Mouse (Mus musculus) forebrain, postnatal 0 days (tissue): ENCODE data around the gene Camsap2. TPM values are rescaled to one million over a fixed set of nuclear protein-coding genes. Genes with fewer than 3 reads are reported as not detected.

Experiments used
- ATAC-seq: fragments of 200-750 bp; cut with Nextera tagmentation; 2 replicates; pipeline ENCODE4 v1.8.0; 2017; ENCODE audit warnings: mild to moderate bottlenecking, moderate library complexity
- DNase-seq: peaks from one replicate; pipeline ENCODE4 v3.0.0-alpha.2; 2015
- H3K27ac ChIP-seq: fragments of 300-500 bp; sonication (generic); 2 replicates; pipeline ENCODE4 v1.5.1; 2014; ENCODE audit warnings: low read depth, mild to moderate bottlenecking, antibody characterized with exemption, low read length, moderate library complexity, mixed read lengths
- H3K27me3 ChIP-seq: fragments of 300-500 bp; sonication (generic); 2 replicates; pipeline ENCODE4 v1.6.1; 2014; ENCODE audit warnings: mild to moderate bottlenecking, low read length, mixed read lengths; ENCODE audit not compliant: insufficient read depth
- H3K36me3 ChIP-seq: fragments of 300-500 bp; sonication (generic); 2 replicates; pipeline ENCODE4 v1.6.1; 2014; ENCODE audit warnings: mild to moderate bottlenecking, moderate library complexity; ENCODE audit not compliant: insufficient read depth
- H3K4me1 ChIP-seq: fragments of 300-500 bp; sonication (generic); 2 replicates; pipeline ENCODE4 v1.6.1; 2014; ENCODE audit warnings: antibody characterized with exemption; ENCODE audit not compliant: insufficient read depth
- H3K4me2 ChIP-seq: fragments of 300-500 bp; sonication (generic); 2 replicates; pipeline ENCODE4 v1.6.1; 2014; ENCODE audit warnings: low read depth, mild to moderate bottlenecking, moderate library complexity
- H3K4me3 ChIP-seq: fragments of 300-500 bp; sonication (generic); 2 replicates; pipeline ENCODE4 v1.5.1; 2014; ENCODE audit warnings: low read depth, low read length, mixed read lengths
- H3K9ac ChIP-seq: fragments of 300-500 bp; sonication (generic); 2 replicates; pipeline ENCODE4 v1.6.1; 2014; ENCODE audit warnings: mild to moderate bottlenecking
- H3K9me3 ChIP-seq: fragments of 300-500 bp; sonication (generic); 2 replicates; pipeline ENCODE4 v1.6.1; 2016; ENCODE audit warnings: low read length
- CTCF ChIP-seq: sonication (generic); IDR thresholded peaks from 2 replicates; pipeline ENCODE4 v1.5.1; 2016; ENCODE audit warnings: antibody characterized with exemption, control low read depth, low read depth
- WGBS: fragments of 180-500 bp; shearing (Covaris S2); extraction: QIAGEN DNeasy Blood & Tissue Kit; methylation state at CpG from one replicate; pipeline ENCODE4 v1.1.7; 2014; 5-methylcytosine and 5-hydroxymethylcytosine counted together
- polyA plus RNA-seq: library from polyadenylated mRNA; unstranded; fragments of >200 nt; fragmentation: Nextera tagmentation; extraction: Ambion mirVana; gene quantifications from 2 replicates; pipeline ENCODE4 v1.2.1, GENCODE M21; 2015
- total RNA-seq: library from RNA; depleted of rRNA; stranded (reverse); fragments of >200 nt; gene quantifications from 2 replicates; pipeline ENCODE4 v1.2.3, GENCODE M21; 2014

The Camsap2 gene
- total and polyA plus RNA-seq, 2 experiments from 2014 or later, result 20.1 to 135 TPM

DNA sequence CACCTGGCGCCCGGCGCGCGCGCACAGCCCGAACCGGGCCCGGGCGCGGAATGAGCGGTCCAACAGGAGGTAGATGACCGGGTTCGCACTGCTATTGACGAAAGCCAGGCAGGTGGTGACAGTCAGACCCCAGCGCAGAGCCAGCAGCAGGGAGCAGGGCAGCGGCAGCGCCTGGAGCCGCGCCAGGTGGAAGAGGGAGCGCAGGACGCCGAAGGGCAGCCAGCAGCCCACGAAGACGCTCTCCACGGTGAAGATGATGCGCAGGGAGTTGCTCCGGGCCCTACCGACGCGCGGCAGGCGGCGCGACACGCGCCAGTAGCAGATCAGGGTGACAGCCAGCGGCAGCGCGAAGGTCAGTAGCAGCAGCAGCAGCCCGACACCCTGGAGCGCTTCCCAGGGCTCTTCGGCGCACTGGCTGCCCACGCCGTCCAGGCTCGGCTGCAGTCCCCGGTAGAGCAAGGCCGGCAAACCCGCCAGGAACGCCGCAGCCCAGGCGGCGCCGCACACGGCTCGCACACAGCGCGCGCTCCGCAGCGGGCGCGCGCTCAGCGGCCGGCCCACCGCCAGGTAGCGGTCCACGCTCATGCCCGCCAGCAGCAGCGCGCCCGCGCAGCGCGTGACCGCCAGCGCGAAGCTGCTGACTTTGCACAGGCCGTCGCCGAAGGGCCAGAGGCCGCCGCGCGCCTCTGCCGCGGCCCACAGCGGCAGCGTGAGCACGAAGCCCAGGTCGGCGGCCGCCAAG is 85.8 kb downstream of the Camsap2 start:
- DNase-seq (peak; percentile 91), ATAC-seq (peak; percentile 89)
- no peaks in the 10 kb centered on the region for H3K36me3 ChIP-seq
- peak; percentile 19; the same call in 1 of the 2 replicates for TF ChIP-seq CTCF
- H3K4me2 ChIP-seq, result peak overlapping the region; percentile 90
- H3K9ac ChIP-seq, result peak overlapping the region; percentile 73
- no peaks in the 10 kb centered on the region for H3K4me1 ChIP-seq
- no peaks in the 10 kb centered on the region for H3K9me3 ChIP-seq
- 0 out of 2 replicates have a peak, but pooled peaks cover 5% of the 10 kb centered on the region for H3K27me3 ChIP-seq
- peak overlapping the region; percentile 58 for H3K4me3 ChIP-seq
- H3K27ac ChIP-seq, result peak overlapping the region; percentile 69; the same call in 1 of the 2 replicates
- 2% methylated on average over 91 of the region's 95 CpGs for WGBS

DNA sequence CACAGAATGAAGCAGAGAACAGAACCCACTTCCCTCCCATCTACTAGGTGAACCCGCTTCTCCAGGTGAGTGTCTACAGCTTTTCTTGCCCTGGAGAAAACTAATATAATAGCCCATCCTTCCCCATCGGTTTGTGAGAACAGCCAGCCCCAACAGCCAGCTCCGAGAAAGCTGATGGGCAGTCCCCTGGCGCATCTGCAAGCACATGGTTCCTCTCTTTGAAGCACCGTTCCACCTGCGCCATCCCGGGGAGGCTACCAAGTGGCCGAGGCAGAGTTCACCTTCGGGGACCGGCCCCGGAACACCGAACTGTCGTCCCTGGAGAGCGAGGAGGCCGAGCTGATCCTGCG is 86.4 kb downstream of the Camsap2 start:
- Histone ChIP-seq H3K27me3 (0 out of 2 replicates have a peak, but pooled peaks cover 5% of the 10 kb centered on the region), H3K4me1 (no peaks in the 10 kb centered on the region), H3K27ac (no peak overlapping the region), H3K4me2 (peak overlapping the region; percentile 90), H3K9me3 (no peaks in the 10 kb centered on the region), H3K4me3 (peak overlapping the region; percentile 58), H3K9ac (peak overlapping the region; percentile 73), H3K36me3 (no peaks in the 10 kb centered on the region)
- peak; percentile 16 for DNase-seq
- 4% methylated on average over 16 of the region's 16 CpGs for WGBS
- TF ChIP-seq CTCF, result no peak
- no peak for ATAC-seq

DNA sequence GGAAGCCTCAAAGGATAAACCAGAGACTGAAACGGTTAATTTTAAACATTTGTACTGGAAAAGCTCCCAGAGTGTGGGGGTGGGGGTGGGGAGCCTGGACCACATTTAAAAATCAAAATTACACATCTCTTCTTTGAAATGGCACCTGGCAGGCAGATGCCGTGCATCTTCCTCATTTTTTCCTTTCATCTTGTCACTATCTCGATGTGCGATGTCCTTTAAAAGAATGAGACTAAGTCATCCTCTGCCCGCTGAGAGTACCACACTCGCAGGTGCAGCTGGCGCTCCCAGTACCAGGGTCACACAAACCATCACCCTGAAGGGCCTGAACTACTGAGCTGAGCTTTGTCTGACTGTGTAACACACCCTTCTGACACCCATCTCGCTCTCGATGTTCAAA is 87.4 kb downstream of the Camsap2 start:
- ATAC-seq (no peak), DNase-seq (no peak)
- Histone ChIP-seq H3K36me3 (no peaks in the 10 kb centered on the region), H3K9ac (no peak overlapping the region), H3K27ac (no peak overlapping the region), H3K4me2 (no peak overlapping the region), H3K4me1 (no peaks in the 10 kb centered on the region), H3K27me3 (0 out of 2 replicates have a peak, but pooled peaks cover 5% of the 10 kb centered on the region), H3K9me3 (no peaks in the 10 kb centered on the region), H3K4me3 (no peak overlapping the region)
- TF ChIP-seq CTCF, result no peak
- WGBS, result 73% methylated on average over 9 of the region's 9 CpGs

DNA sequence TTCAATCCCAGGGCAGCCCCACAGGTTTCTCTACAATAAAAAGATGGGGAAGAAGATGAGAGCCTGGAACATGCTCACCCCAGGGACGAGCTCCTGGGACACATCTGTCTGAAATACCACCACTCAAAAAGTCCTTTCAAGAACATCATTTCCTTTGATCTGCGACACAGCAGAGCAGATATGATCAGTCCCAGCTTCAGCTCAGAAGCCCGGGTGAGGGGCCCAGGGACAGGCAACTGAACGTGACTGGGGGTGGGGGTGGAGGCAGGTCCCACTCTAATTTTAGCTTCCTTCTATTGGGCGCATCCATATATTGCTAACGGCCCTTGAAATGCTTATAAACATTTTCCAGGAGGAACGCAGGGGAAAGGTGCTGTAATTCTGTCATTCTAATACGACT is 90.2 kb downstream of the Camsap2 start:
- Histone ChIP-seq H3K4me3 (no peak overlapping the region), H3K27me3 (0 out of 2 replicates have a peak, but pooled peaks cover 5% of the 10 kb centered on the region), H3K9me3 (no peaks in the 10 kb centered on the region), H3K27ac (no peak overlapping the region), H3K36me3 (no peaks in the 10 kb centered on the region), H3K4me1 (no peaks in the 10 kb centered on the region), H3K9ac (no peak overlapping the region), H3K4me2 (no peak overlapping the region)
- WGBS, result 56% methylated on average over 8 of the region's 8 CpGs
- DNase-seq (no peak), ATAC-seq (no peak)
- no peak for TF ChIP-seq CTCF

DNA sequence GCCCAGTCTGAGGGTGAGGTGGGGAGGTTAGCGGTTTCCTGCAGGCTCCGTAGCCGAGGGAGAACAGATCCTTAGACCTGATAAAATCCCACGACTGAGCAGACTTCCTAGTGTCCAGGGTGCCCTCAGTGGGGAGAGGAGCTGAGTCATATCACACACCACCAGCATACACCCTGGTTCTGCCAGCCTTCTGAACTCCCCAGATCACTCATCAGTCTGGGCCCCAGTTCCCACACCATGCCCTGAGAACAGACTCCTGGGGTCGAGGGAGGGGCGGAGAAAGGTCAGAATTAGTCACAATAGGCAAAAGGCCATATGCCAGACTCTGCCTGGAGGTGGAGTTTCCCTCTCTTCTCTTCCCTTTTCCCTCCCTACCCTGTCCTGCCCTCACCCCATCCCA is 90.7 kb downstream of the Camsap2 start:
- no peak for TF ChIP-seq CTCF
- H3K4me3 ChIP-seq, result no peak overlapping the region
- 48% methylated on average over 6 of the region's 6 CpGs for WGBS

DNA sequence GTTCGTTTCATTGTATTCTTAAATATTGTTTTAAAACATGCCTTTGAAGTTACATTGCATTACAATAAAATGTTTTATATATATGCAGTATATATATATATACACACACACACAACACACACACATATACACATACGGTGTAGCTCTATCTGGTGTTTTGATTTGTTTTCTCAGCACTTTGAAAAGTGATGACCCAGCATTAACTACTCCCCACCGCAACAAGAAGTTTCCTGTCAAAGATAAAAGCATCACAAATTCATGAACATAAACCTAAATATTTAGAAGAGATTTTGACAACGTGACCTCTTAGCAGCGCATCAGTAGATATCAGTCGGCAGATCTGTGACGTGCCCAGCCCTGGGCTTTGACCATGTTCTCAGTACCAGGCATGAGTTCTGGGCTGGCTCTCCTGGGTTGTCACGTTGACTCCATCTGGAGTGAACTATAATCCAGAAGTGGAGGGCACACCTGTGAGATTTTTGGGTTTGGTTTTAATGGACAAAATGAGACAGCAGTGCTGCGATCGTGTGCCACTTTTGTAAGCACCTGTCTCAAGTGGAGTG is 91.3 kb downstream of the Camsap2 start:
- DNase-seq (no peak), ATAC-seq (no peak)
- H3K36me3 ChIP-seq, result no peaks in the 10 kb centered on the region
- no peak overlapping the region for H3K4me2 ChIP-seq
- no peak for TF ChIP-seq CTCF
- H3K9me3 ChIP-seq, result no peaks in the 10 kb centered on the region
- 0 out of 2 replicates have a peak, but pooled peaks cover 4% of the 10 kb centered on the region for H3K27me3 ChIP-seq
- 86% methylated on average over 10 of the region's 10 CpGs for WGBS
- no peak overlapping the region for H3K27ac ChIP-seq
- H3K4me1 ChIP-seq, result no peaks in the 10 kb centered on the region
- H3K9ac ChIP-seq, result no peak overlapping the region
- no peak overlapping the region for H3K4me3 ChIP-seq

More for the DNA sequence above, 90.7 kb downstream of the Camsap2 start:
- Histone ChIP-seq H3K9ac (no peak overlapping the region), H3K36me3 (no peaks in the 10 kb centered on the region), H3K27ac (no peak overlapping the region), H3K4me1 (no peaks in the 10 kb centered on the region), H3K4me2 (no peak overlapping the region), H3K9me3 (no peaks in the 10 kb centered on the region), H3K27me3 (0 out of 2 replicates have a peak, but pooled peaks cover 5% of the 10 kb centered on the region)
- DNase-seq (no peak), ATAC-seq (no peak)

DNA sequence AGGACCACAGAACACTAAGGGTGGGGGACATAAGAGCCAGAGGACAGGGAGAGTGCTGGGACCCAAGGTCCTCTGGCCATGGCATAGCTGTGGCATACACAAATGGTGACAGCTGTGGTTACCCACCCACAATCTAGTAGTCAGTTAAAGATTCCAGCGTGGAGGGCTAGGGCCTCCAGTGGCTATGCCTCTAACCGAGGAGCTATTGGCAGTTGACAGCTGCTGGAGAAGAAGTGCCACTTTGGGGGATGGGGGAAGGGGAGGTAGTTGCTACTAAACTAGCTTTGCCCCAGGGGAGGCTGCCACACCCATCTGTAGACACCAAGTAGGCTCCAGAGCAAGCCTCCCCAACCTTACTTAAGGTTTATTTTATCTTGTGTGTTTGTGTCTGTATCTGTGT is 92.4 kb downstream of the Camsap2 start:
- H3K4me2 ChIP-seq, result no peak overlapping the region
- no peaks in the 10 kb centered on the region for H3K27me3 ChIP-seq
- DNase-seq, result no peak
- WGBS, result 45% methylated on average over 2 of the region's 2 CpGs
- H3K27ac ChIP-seq, result no peak overlapping the region
- no peak for TF ChIP-seq CTCF
- no peak overlapping the region for H3K4me3 ChIP-seq
- no peaks in the 10 kb centered on the region for H3K9me3 ChIP-seq
- H3K36me3 ChIP-seq, result no peaks in the 10 kb centered on the region
- no peak for ATAC-seq
- H3K9ac ChIP-seq, result no peak overlapping the region
- no peaks in the 10 kb centered on the region for H3K4me1 ChIP-seq
